Mouse (Mus musculus) testis, adult 2 months (tissue): ENCODE measurements around the gene Egln2. TPM values are rescaled to one million over a fixed set of nuclear protein-coding genes. Genes with fewer than 3 reads are reported as not detected.

Experiments used
- H3K27ac ChIP-seq: fragments of 200-500 bp; 2 replicates; pipeline ENCODE4 v1.5.1; 2012; ENCODE audit warnings: low read depth, low read length; ENCODE audit not compliant: control insufficient read depth, insufficient read depth
- H3K27me3 ChIP-seq: fragments of 200-500 bp; 2 replicates; pipeline ENCODE4 v1.6.1; 2012; ENCODE audit warnings: mild to moderate bottlenecking, low read length, moderate library complexity; ENCODE audit not compliant: control insufficient read depth, insufficient read depth
- H3K36me3 ChIP-seq: fragments of 200-500 bp; 2 replicates; pipeline ENCODE4 v1.6.1; 2012; ENCODE audit warnings: mild to moderate bottlenecking, low read length; ENCODE audit not compliant: control insufficient read depth, insufficient read depth
- H3K4me1 ChIP-seq: fragments of 200-500 bp; 2 replicates; pipeline ENCODE4 v1.6.1; 2012; ENCODE audit warnings: low read length; ENCODE audit not compliant: control insufficient read depth, insufficient read depth
- H3K4me3 ChIP-seq: fragments of 200-500 bp; 2 replicates; pipeline ENCODE4 v1.5.1; 2012; ENCODE audit warnings: low read depth, mild to moderate bottlenecking, low read length, moderate library complexity, mixed read lengths; ENCODE audit not compliant: control insufficient read depth
- CTCF ChIP-seq: fragments of 200-500 bp; IDR thresholded peaks from 2 replicates; pipeline ENCODE4 v1.5.1; 2012; ENCODE audit warnings: low read depth, mild to moderate bottlenecking, inconsistent platforms, low read length, moderate library complexity; ENCODE audit not compliant: control insufficient read depth, insufficient read depth, insufficient replicate concordance
- POLR2A ChIP-seq: fragments of 200-500 bp; IDR thresholded peaks from 2 replicates; pipeline ENCODE4 v1.6.1; 2012; ENCODE audit warnings: low read depth, mild to moderate bottlenecking, inconsistent platforms, low read length, moderate library complexity; ENCODE audit not compliant: control insufficient read depth
- polyA plus RNA-seq: library from polyadenylated mRNA; depleted of rRNA; stranded (reverse); fragments of >200 nt; gene quantifications from 2 replicates; pipeline ENCODE4 v1.2.3, GENCODE M21; 2012

Gene Egln2
- polyA plus RNA-seq, 1 experiment = 622 TPM

- TF ChIP-seq POLR2A (no peak), CTCF (no peak)
- Histone ChIP-seq H3K27ac (no peak overlapping the region), H3K4me3 (peak overlapping the region; percentile 12; the same call in 1 of the 2 replicates)
These were observed 35.9 kb downstream of the Egln2 start for GRCm38 (mm10) chr7:27130521-27131370.

GRCm38 (mm10) chr7:27129811-27130210 lies 36.8 kb downstream of the Egln2 start:
- H3K4me1 ChIP-seq = peaks cover 12% of the 10 kb centered on the region
- no peaks in the 10 kb centered on the region for H3K36me3 ChIP-seq
- TF ChIP-seq CTCF (no peak), POLR2A (no peak)
- no peak overlapping the region for H3K4me3 ChIP-seq
- no peak overlapping the region for H3K27ac ChIP-seq
- H3K27me3 ChIP-seq = no peaks in the 10 kb centered on the region

More at GRCm38 (mm10) chr7:27130521-27131370, 35.9 kb downstream of the Egln2 start:
- Histone ChIP-seq H3K4me1 (peaks cover 12% of the 10 kb centered on the region), H3K27me3 (no peaks in the 10 kb centered on the region), H3K36me3 (no peaks in the 10 kb centered on the region)

GRCm38 (mm10) chr7:27128946-27129345 lies 37.7 kb downstream of the Egln2 start:
- Histone ChIP-seq H3K4me1 (peaks cover 12% of the 10 kb centered on the region), H3K36me3 (no peaks in the 10 kb centered on the region), H3K27me3 (no peaks in the 10 kb centered on the region), H3K4me3 (no peak overlapping the region), H3K27ac (no peak overlapping the region)
- TF ChIP-seq POLR2A (no peak), CTCF (no peak)

- Histone ChIP-seq H3K27ac (no peak overlapping the region), H3K4me1 (peaks cover 11% of the 10 kb centered on the region), H3K27me3 (no peaks in the 10 kb centered on the region), H3K36me3 (no peaks in the 10 kb centered on the region), H3K4me3 (no peak overlapping the region)
- TF ChIP-seq CTCF = peak; percentile 63; the same call in 1 of the 2 replicates
- no peak for TF ChIP-seq POLR2A
These were observed 38.4 kb downstream of the Egln2 start for GRCm38 (mm10) chr7:27128162-27128561.

- no peaks in the 10 kb centered on the region for H3K36me3 ChIP-seq
- no peak overlapping the region for H3K27ac ChIP-seq
- H3K4me1 ChIP-seq = peaks cover 5% of the 10 kb centered on the region
- H3K4me3 ChIP-seq = no peak overlapping the region
- no peaks in the 10 kb centered on the region for H3K27me3 ChIP-seq
- TF ChIP-seq POLR2A = no peak
- no peak for TF ChIP-seq CTCF
These were observed 41.6 kb downstream of the Egln2 start for GRCm38 (mm10) chr7:27124969-27125368.

GRCm38 (mm10) chr7:27124305-27124832 lies 42.2 kb downstream of the Egln2 start:
- Histone ChIP-seq H3K27ac (no peak overlapping the region), H3K27me3 (no peaks in the 10 kb centered on the region), H3K4me3 (no peak overlapping the region), H3K4me1 (no peaks in the 10 kb centered on the region; the same call in 1 of the 2 replicates), H3K36me3 (no peaks in the 10 kb centered on the region)
- TF ChIP-seq CTCF (no peak), POLR2A (no peak)

- H3K27me3 ChIP-seq = no peaks in the 10 kb centered on the region
- H3K4me3 ChIP-seq = no peak within 1 kb of the TSS
- H3K27ac ChIP-seq = no peak within 1 kb of the TSS
- H3K4me1 ChIP-seq = no peaks in the 10 kb centered on the region
- no peak for TF ChIP-seq CTCF
- no peak for TF ChIP-seq POLR2A
- no peaks in the 10 kb centered on the region for H3K36me3 ChIP-seq
These were observed 46.9 kb downstream of the Egln2 start, which contains the start of gene Cyp2f2 for GRCm38 (mm10) chr7:27119676-27120075. Gene Cyp2f2 (plus strand): TSS chr7:27119909.
